Mouse (Mus musculus) MEL (cell line): ENCODE data around the gene Bcat2.

Experiments used
- CHD2 ChIP-seq: IDR thresholded peaks from 2 replicates; pipeline ENCODE4 v1.6.1; 2011; ENCODE audit warnings: low read length, improper control_type of control experiment
- CTCF ChIP-seq, 3 experiments: IDR thresholded peaks in 2 of 3; conservative IDR thresholded peaks in 1 of 3; 2 replicates each; pipeline ENCODE4 v1.5.1; 2011 to 2012; ENCODE audit warnings: low read length in 3 of 3, low read depth in 2 of 3, mild to moderate bottlenecking in 2 of 3, improper control_type of control experiment in 1 of 3, inconsistent platforms in 1 of 3, mixed read lengths in 1 of 3, moderate library complexity in 1 of 3; ENCODE audit not compliant: control insufficient read depth in 1 of 3, insufficient read depth in 1 of 3, poor library complexity in 1 of 3, severe bottlenecking in 1 of 3
- ELF1 ChIP-seq: IDR thresholded peaks from 2 replicates; pipeline ENCODE4 v1.6.1; 2014; ENCODE audit warnings: low read depth, mild to moderate bottlenecking, inconsistent platforms, low read length, improper control_type of control experiment, moderate library complexity
- GATA1 ChIP-seq: IDR thresholded peaks from 2 replicates; pipeline ENCODE4 v1.6.1; 2011; ENCODE audit warnings: low read depth, low read length, improper control_type of control experiment
- MXI1 ChIP-seq: IDR thresholded peaks from 2 replicates; pipeline ENCODE4 v1.6.1; 2011; ENCODE audit warnings: mild to moderate bottlenecking, low read depth, low read length, improper control_type of control experiment
- POLR2A ChIP-seq, 2 experiments: IDR thresholded peaks; 2 replicates each; pipeline ENCODE4 v1.6.1; 2011 to 2012; ENCODE audit warnings: low read length in 2 of 2, mild to moderate bottlenecking in 2 of 2, control low read depth in 1 of 2, improper control_type of control experiment in 1 of 2, low read depth in 1 of 2, moderate library complexity in 1 of 2; ENCODE audit not compliant: control insufficient read depth in 1 of 2, insufficient read depth in 1 of 2, poor library complexity in 1 of 2
- TCF12 ChIP-seq: IDR thresholded peaks from 2 replicates; pipeline ENCODE4 v1.6.1; 2014; ENCODE audit warnings: low read depth, mild to moderate bottlenecking, inconsistent platforms, low read length, improper control_type of control experiment, moderate library complexity

GRCm38 (mm10) chr7:45574472-45575379 is 4.8 kb downstream of the Bcat2 start:
- no peak for TF ChIP-seq TCF12
- TF ChIP-seq MXI1: no peak
- TF ChIP-seq CHD2: no peak
- no peak for TF ChIP-seq POLR2A (IDR thresholded peaks at IDR 0.05; ENCODE audit: control insufficient read depth in 1 of 2, insufficient read depth in 1 of 2, low read depth in 1 of 2, low read length in 2 of 2, poor library complexity in 1 of 2)
- TF ChIP-seq CTCF (IDR thresholded peaks at IDR 0.05 in 2 of 3, conservative IDR thresholded peaks at IDR 0.05 in 1 of 3; ENCODE audit: control insufficient read depth in 1 of 3, insufficient read depth in 1 of 3, low read depth in 2 of 3, low read length in 3 of 3, poor library complexity in 1 of 3, severe bottlenecking in 1 of 3): no peak
- no peak for TF ChIP-seq ELF1
- no peak for TF ChIP-seq GATA1
